Mouse (Mus musculus): ENCODE data around the gene Nol10. TPM values are rescaled to one million over a fixed set of nuclear protein-coding genes. Genes with fewer than 3 reads are reported as not detected.

The Nol10 gene
- polyA plus RNA-seq, 1 experiment from 2014 or later = 28.1 TPM

DNA sequence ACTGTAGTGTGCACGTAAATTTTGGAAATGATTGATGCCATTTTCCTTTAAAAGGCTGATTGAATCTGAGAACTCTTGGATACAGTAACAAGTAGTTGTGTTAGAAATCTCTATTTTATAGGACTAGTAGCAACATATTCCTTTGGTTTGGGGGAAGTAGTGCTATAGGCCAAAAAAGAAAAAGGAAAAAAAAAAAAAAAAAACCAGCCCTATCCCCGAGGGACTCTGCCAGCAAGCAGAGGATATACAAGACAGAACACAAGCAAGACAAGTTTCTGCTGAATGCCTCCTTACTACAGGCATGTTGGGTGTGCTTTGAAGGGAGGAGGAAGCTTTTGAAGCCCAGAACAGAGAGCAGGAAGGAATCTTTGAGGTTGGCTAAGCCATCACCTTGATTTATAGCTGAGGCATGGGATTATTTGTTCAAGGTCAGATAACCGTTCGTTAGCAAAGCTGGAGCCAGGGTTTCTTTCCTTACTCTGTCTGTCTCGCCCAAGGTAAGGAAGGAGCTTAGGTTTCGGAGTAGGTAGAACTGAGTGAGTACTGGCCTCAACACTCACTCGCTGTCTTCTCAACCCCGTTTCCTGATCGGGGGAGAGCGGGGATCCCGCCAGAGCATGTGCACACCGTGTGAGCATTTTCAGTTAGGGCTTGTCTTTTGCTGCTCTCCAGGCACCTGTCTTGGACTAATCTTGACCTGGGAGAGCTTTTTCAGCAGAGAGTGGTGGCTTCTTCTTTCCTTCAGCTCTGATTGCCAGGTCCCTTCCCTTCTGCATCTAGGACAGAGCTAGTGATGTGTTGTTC, 39.3 kb downstream of the Nol10 start:
- no peak for ATAC-seq (ENCODE audit: low FRiP score)
- WGBS = 91% methylated on average over 12 of the region's 12 CpGs
- H3K36me3 ChIP-seq (ENCODE audit: control insufficient read depth, insufficient read depth, low read length) = no peaks in the 10 kb centered on the region
- no peak for DNase-seq (ENCODE audit: low spot score)
- no peak overlapping the region for H3K9ac ChIP-seq (ENCODE audit: low read depth, low read length)
- no peak overlapping the region for H3K27ac ChIP-seq (ENCODE audit: low read depth, low read length)
- H3K27me3 ChIP-seq (ENCODE audit: control insufficient read depth, insufficient read depth, low read length) = no peaks in the 10 kb centered on the region
- no peaks in the 10 kb centered on the region for H3K4me1 ChIP-seq (replicated peaks; ENCODE audit: control insufficient read depth, insufficient read depth, low read length)
- H3K4me3 ChIP-seq (ENCODE audit: low read depth, low read length) = no peak overlapping the region
- no peaks in the 10 kb centered on the region for H3K9me3 ChIP-seq (ENCODE audit: control insufficient read depth, low read length)
- H3K4me2 ChIP-seq (replicated peaks; ENCODE audit: low read depth, low read length) = no peak overlapping the region

DNA sequence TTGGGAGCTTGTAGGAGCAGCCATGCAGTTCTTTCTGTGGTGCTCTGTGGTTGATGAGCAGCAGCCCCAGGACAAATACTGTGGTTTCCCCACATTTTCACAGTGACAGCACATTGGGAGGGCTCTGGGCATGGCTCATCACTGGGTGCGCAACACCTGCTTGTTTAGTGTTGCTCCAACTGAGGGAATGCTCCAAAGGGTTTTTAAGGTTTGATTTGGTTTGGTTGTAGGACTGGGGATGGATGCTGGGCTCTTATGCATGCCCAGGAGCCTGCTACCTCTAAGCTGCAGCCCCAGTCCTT, 39.8 kb downstream of the Nol10 start:
- Histone ChIP-seq H3K4me2 (replicated peaks; ENCODE audit: low read depth, low read length) (no peak overlapping the region), H3K9me3 (ENCODE audit: control insufficient read depth, low read length) (no peaks in the 10 kb centered on the region), H3K4me3 (ENCODE audit: low read depth, low read length) (no peak overlapping the region), H3K36me3 (ENCODE audit: control insufficient read depth, insufficient read depth, low read length) (no peaks in the 10 kb centered on the region), H3K4me1 (replicated peaks; ENCODE audit: control insufficient read depth, insufficient read depth, low read length) (no peaks in the 10 kb centered on the region), H3K27me3 (ENCODE audit: control insufficient read depth, insufficient read depth, low read length) (no peaks in the 10 kb centered on the region), H3K9ac (ENCODE audit: low read depth, low read length) (no peak overlapping the region), H3K27ac (ENCODE audit: low read depth, low read length) (no peak overlapping the region)
- WGBS = 100% methylated on average over 1 of the region's 1 CpGs
- ATAC-seq (ENCODE audit: low FRiP score) (no peak), DNase-seq (ENCODE audit: low spot score) (no peak)

DNA sequence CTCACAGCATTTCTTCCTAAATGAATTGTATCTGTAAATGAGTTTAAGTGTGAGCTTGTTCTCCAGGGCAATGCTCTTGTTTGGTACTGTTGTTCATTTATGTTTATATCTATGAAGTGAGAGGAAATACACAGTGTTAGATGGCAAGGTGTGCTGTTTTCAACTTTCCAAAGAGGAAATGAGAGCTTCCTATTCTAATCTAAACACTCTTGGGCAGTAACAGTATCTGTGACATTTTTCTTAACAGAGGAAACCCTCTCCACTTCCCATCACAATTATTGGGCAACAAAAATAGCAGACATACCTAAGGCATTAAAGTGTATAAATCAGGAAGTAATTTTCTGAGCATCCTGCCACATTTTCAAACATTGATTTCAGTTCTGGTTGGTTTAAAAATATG, 41.8 kb downstream of the Nol10 start:
- H3K27me3 ChIP-seq (ENCODE audit: control insufficient read depth, insufficient read depth, low read length) = no peaks in the 10 kb centered on the region
- no peaks in the 10 kb centered on the region for H3K9me3 ChIP-seq (ENCODE audit: control insufficient read depth, low read length)
- H3K9ac ChIP-seq (ENCODE audit: low read depth, low read length) = no peak overlapping the region
- no peak overlapping the region for H3K4me3 ChIP-seq (ENCODE audit: low read depth, low read length)
- no peak overlapping the region for H3K4me2 ChIP-seq (replicated peaks; ENCODE audit: low read depth, low read length)
- DNase-seq (ENCODE audit: low spot score) (no peak), ATAC-seq (ENCODE audit: low FRiP score) (no peak)
- no peaks in the 10 kb centered on the region for H3K36me3 ChIP-seq (ENCODE audit: control insufficient read depth, insufficient read depth, low read length)
- H3K27ac ChIP-seq (ENCODE audit: low read depth, low read length) = no peak overlapping the region
- H3K4me1 ChIP-seq (replicated peaks; ENCODE audit: control insufficient read depth, insufficient read depth, low read length) = no peaks in the 10 kb centered on the region

DNA sequence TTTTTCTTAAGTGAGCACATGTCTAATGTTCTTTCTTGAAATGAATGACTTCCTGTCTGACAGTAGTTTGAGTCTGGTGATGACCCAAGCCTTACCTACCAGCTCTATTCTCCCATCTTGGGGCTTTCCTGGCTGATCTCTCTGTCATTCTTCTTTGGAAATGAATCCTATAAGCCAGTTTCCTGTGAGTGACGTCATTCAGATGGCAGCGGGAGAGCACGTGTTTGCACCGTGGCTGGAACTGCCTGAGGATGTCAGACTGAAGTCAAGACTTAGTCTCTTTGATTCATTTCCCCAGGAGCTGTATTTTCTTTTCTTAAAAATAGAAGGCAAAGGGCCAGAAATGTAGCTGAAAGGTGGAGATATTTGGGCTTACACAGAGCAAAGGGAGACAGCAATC, 42.3 kb downstream of the Nol10 start:
- no peaks in the 10 kb centered on the region for H3K36me3 ChIP-seq (ENCODE audit: control insufficient read depth, insufficient read depth, low read length)
- no peaks in the 10 kb centered on the region for H3K27me3 ChIP-seq (ENCODE audit: control insufficient read depth, insufficient read depth, low read length)
- H3K9me3 ChIP-seq (ENCODE audit: control insufficient read depth, low read length) = no peaks in the 10 kb centered on the region
- H3K4me3 ChIP-seq (ENCODE audit: low read depth, low read length) = no peak overlapping the region
- no peaks in the 10 kb centered on the region for H3K4me1 ChIP-seq (replicated peaks; ENCODE audit: control insufficient read depth, insufficient read depth, low read length)
- no peak overlapping the region for H3K4me2 ChIP-seq (replicated peaks; ENCODE audit: low read depth, low read length)
- no peak for ATAC-seq (ENCODE audit: low FRiP score)
- no peak overlapping the region for H3K27ac ChIP-seq (ENCODE audit: low read depth, low read length)
- DNase-seq (ENCODE audit: low spot score) = no peak
- no peak overlapping the region for H3K9ac ChIP-seq (ENCODE audit: low read depth, low read length)
- 91% methylated on average over 4 of the region's 4 CpGs for WGBS

DNA sequence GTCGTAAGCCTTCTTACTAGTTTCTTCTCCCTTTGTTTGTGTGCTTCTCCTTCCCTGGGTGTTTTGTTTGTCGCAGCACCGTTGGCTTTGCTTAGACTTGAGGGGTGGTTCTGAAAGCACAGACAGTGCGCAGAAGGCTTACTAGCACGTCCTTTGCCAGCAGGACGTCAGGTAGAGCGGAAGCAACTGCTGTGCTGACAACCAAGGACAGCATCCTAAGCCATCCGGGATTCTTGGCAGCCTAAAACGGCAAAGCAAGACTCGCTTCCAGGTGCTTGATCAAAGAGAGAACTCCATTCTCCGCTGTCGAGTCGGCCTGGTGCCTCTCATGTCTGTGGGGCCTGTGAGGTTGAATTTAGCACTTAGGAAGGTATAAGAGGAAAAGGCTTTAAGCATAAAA, 44.9 kb downstream of the Nol10 start:
- Histone ChIP-seq H3K4me3 (ENCODE audit: low read depth, low read length) (no peak overlapping the region), H3K9ac (ENCODE audit: low read depth, low read length) (no peak overlapping the region), H3K4me2 (replicated peaks; ENCODE audit: low read depth, low read length) (no peak overlapping the region), H3K9me3 (ENCODE audit: control insufficient read depth, low read length) (no peaks in the 10 kb centered on the region), H3K36me3 (ENCODE audit: control insufficient read depth, insufficient read depth, low read length) (no peaks in the 10 kb centered on the region), H3K27me3 (ENCODE audit: control insufficient read depth, insufficient read depth, low read length) (no peaks in the 10 kb centered on the region), H3K27ac (ENCODE audit: low read depth, low read length) (no peak overlapping the region), H3K4me1 (replicated peaks; ENCODE audit: control insufficient read depth, insufficient read depth, low read length) (no peaks in the 10 kb centered on the region)
- DNase-seq (ENCODE audit: low spot score) (no peak), ATAC-seq (ENCODE audit: low FRiP score) (no peak)
- 76% methylated on average over 13 of the region's 13 CpGs for WGBS

DNA sequence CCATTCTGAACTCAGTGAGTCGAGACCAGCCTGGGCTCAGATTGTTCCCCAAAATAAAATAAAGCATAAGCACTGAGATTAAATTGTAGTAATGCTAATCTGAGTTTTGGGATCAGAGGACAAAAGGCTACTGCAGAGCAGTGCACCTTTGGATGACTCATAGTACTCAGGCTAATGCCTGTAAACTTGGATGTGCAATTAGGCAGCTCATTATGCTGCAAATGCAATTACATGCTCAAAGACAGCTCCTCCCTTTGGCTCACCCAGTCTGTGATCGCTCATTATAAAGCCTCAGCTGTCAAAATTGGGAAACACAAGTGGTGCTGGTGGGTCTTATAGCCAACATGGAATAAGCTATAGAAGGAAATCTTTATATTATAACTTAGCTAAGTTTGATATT, 48.9 kb downstream of the Nol10 start:
- H3K36me3 ChIP-seq (ENCODE audit: control insufficient read depth, insufficient read depth, low read length) = no peaks in the 10 kb centered on the region
- no peak overlapping the region for H3K4me2 ChIP-seq (replicated peaks; ENCODE audit: low read depth, low read length)
- no peak overlapping the region for H3K9ac ChIP-seq (ENCODE audit: low read depth, low read length)
- WGBS = 86% methylated on average over 2 of the region's 2 CpGs
- H3K4me1 ChIP-seq (replicated peaks; ENCODE audit: control insufficient read depth, insufficient read depth, low read length) = no peaks in the 10 kb centered on the region
- no peak for DNase-seq (ENCODE audit: low spot score)
- no peaks in the 10 kb centered on the region for H3K9me3 ChIP-seq (ENCODE audit: control insufficient read depth, low read length)
- no peaks in the 10 kb centered on the region for H3K27me3 ChIP-seq (ENCODE audit: control insufficient read depth, insufficient read depth, low read length)
- no peak overlapping the region for H3K4me3 ChIP-seq (ENCODE audit: low read depth, low read length)
- ATAC-seq (ENCODE audit: low FRiP score) = no peak
- H3K27ac ChIP-seq (ENCODE audit: low read depth, low read length) = no peak overlapping the region

DNA sequence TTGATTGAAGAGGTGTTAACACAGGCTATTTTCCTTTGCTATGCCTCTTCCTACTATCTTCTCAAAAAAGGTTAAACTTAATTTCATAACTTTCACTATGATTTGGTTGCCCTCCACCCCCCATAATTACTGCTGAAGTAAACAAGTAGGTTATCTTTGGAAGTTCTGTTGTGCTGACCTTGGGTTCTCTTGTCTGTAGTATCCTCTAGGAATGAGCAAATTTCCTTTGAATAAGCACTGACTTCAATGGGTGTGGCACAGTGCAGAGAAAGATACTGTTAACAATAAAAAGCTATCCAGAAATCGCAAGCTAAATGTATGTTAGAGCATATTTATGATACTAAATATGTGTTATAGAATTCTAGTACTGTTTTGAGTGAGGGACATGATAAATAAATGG, 53.2 kb downstream of the Nol10 start:
- H3K9me3 ChIP-seq (ENCODE audit: control insufficient read depth, low read length) = no peaks in the 10 kb centered on the region
- H3K4me2 ChIP-seq (replicated peaks; ENCODE audit: low read depth, low read length) = no peak overlapping the region
- DNase-seq (ENCODE audit: low spot score) (no peak), ATAC-seq (ENCODE audit: low FRiP score) (no peak)
- no peaks in the 10 kb centered on the region for H3K36me3 ChIP-seq (ENCODE audit: control insufficient read depth, insufficient read depth, low read length)
- no peak overlapping the region for H3K4me3 ChIP-seq (ENCODE audit: low read depth, low read length)
- WGBS = 92% methylated on average over 1 of the region's 1 CpGs
- H3K27ac ChIP-seq (ENCODE audit: low read depth, low read length) = no peak overlapping the region
- H3K27me3 ChIP-seq (ENCODE audit: control insufficient read depth, insufficient read depth, low read length) = no peaks in the 10 kb centered on the region
- no peak overlapping the region for H3K9ac ChIP-seq (ENCODE audit: low read depth, low read length)
- H3K4me1 ChIP-seq (replicated peaks; ENCODE audit: control insufficient read depth, insufficient read depth, low read length) = no peaks in the 10 kb centered on the region

DNA sequence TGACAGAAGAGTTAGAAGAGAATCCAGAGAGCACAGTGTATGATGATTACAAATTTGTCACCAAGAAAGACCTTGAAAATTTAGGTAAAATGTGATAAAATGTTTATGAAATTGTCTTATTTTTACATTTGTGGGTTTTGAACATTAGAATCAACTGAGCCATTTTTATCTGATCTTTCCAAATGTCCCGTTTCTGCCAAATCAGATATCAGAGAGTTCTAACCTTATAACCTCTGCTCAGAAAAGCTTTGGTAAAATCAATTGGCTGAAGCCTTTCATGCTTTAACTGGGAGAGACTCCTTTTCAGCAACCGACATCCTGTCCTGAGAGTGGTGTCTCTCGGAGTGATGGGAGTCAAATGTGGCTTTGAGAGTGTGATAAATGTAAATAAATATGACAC, 53.9 kb downstream of the Nol10 start:
- Histone ChIP-seq H3K4me3 (ENCODE audit: low read depth, low read length) (no peak overlapping the region), H3K4me2 (replicated peaks; ENCODE audit: low read depth, low read length) (no peak overlapping the region), H3K27ac (ENCODE audit: low read depth, low read length) (no peak overlapping the region), H3K27me3 (ENCODE audit: control insufficient read depth, insufficient read depth, low read length) (no peaks in the 10 kb centered on the region), H3K9ac (ENCODE audit: low read depth, low read length) (no peak overlapping the region), H3K4me1 (replicated peaks; ENCODE audit: control insufficient read depth, insufficient read depth, low read length) (no peaks in the 10 kb centered on the region), H3K36me3 (ENCODE audit: control insufficient read depth, insufficient read depth, low read length) (no peaks in the 10 kb centered on the region), H3K9me3 (ENCODE audit: control insufficient read depth, low read length) (no peaks in the 10 kb centered on the region)
- 92% methylated on average over 3 of the region's 3 CpGs for WGBS
- ATAC-seq (ENCODE audit: low FRiP score) (no peak), DNase-seq (ENCODE audit: low spot score) (no peak)

DNA sequence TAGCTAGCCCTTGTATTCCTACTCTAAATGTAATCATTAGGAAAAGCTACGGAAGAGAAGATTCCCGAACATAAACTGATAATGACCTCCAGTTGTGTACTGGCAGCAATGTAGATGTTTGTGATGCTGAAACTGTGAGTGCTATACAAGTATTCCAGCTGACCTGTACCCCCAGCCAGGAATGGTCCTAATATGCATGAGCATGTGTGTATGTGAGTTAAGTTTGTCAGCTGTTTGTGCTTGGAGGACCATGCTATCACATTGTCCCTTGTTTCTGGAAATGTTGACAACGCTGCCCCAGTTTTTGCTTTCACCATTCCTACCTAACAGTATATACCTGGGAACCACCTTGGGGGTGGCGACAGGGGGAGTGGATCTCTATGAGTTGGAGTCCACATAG, 55.7 kb downstream of the Nol10 start:
- WGBS = 98% methylated on average over 4 of the region's 4 CpGs
- Histone ChIP-seq H3K36me3 (ENCODE audit: control insufficient read depth, insufficient read depth, low read length) (no peaks in the 10 kb centered on the region), H3K27me3 (ENCODE audit: control insufficient read depth, insufficient read depth, low read length) (no peaks in the 10 kb centered on the region), H3K27ac (ENCODE audit: low read depth, low read length) (no peak overlapping the region), H3K4me3 (ENCODE audit: low read depth, low read length) (no peak overlapping the region), H3K4me2 (replicated peaks; ENCODE audit: low read depth, low read length) (no peak overlapping the region), H3K4me1 (replicated peaks; ENCODE audit: control insufficient read depth, insufficient read depth, low read length) (no peaks in the 10 kb centered on the region), H3K9ac (ENCODE audit: low read depth, low read length) (no peak overlapping the region), H3K9me3 (ENCODE audit: control insufficient read depth, low read length) (no peaks in the 10 kb centered on the region)
- ATAC-seq (ENCODE audit: low FRiP score) = no peak
- no peak for DNase-seq (ENCODE audit: low spot score)
